Mouse (Mus musculus) midbrain, embryonic 11.5 days (tissue): ENCODE measurements at regions not wholly inside any gene's neighbourhood (a gene's known extent, or its start where the extent isn't known, plus 50 kb on each side); places are given as distances from the start of the nearest gene placed in this dataset.

Experiments used
- ATAC-seq: fragments of 200-750 bp; cut with Nextera tagmentation; 2 replicates; pipeline ENCODE4 v1.8.0; 2017; ENCODE audit warnings: moderate TSS enrichment, moderate library complexity; ENCODE audit not compliant: low FRiP score
- DNase-seq: peaks from one replicate; pipeline ENCODE4 v3.0.0; 2015; ENCODE audit warnings: low spot score; ENCODE audit errors: missing footprints
- H3K27ac ChIP-seq: fragments of 300-500 bp; sonication (generic); 2 replicates; pipeline ENCODE4 v1.5.1; 2014; ENCODE audit warnings: low read depth, low read length
- H3K27me3 ChIP-seq: fragments of 300-500 bp; sonication (generic); 2 replicates; pipeline ENCODE4 v1.6.1; 2014; ENCODE audit warnings: mild to moderate bottlenecking, low read length, moderate library complexity, mixed read lengths; ENCODE audit not compliant: control insufficient read depth, insufficient read depth
- H3K36me3 ChIP-seq: fragments of 300-500 bp; sonication (generic); 2 replicates; pipeline ENCODE4 v1.6.1; 2014; ENCODE audit warnings: mild to moderate bottlenecking, low read length, moderate library complexity, mixed read lengths; ENCODE audit not compliant: control insufficient read depth, insufficient read depth
- H3K4me1 ChIP-seq: fragments of 300-500 bp; sonication (generic); 2 replicates; pipeline ENCODE4 v1.6.1; 2014; ENCODE audit warnings: low read length; ENCODE audit not compliant: control insufficient read depth, insufficient read depth
- H3K4me2 ChIP-seq: fragments of 300-500 bp; sonication (generic); 2 replicates; pipeline ENCODE4 v1.6.1; 2014; ENCODE audit warnings: mild to moderate bottlenecking, moderate library complexity
- H3K4me3 ChIP-seq: fragments of 300-500 bp; sonication (generic); 2 replicates; pipeline ENCODE4 v1.5.1; 2014; ENCODE audit warnings: low read depth, low read length
- H3K9ac ChIP-seq: fragments of 300-500 bp; sonication (generic); 2 replicates; pipeline ENCODE4 v1.6.1; 2014; ENCODE audit warnings: low read length
- H3K9me3 ChIP-seq: fragments of 300-500 bp; sonication (generic); 2 replicates; pipeline ENCODE4 v1.6.1; 2016; ENCODE audit warnings: low read length; ENCODE audit not compliant: control insufficient read depth
- WGBS: fragments of 180-500 bp; shearing (Covaris S2); extraction: QIAGEN DNeasy Blood & Tissue Kit; methylation state at CpG from one replicate; pipeline ENCODE4 v1.1.7; 2014; 5-methylcytosine and 5-hydroxymethylcytosine counted together

- Histone ChIP-seq H3K4me2 (no peak overlapping the region), H3K36me3 (no peaks in the 10 kb centered on the region), H3K9me3 (no peaks in the 10 kb centered on the region), H3K4me3 (no peak overlapping the region), H3K27me3 (peaks cover 4% of the 10 kb centered on the region; the same call in 1 of the 2 replicates), H3K9ac (no peak overlapping the region), H3K27ac (no peak overlapping the region), H3K4me1 (0 out of 2 replicates have a peak, but pooled peaks cover 2% of the 10 kb centered on the region)
- WGBS, result 44% methylated on average over 10 of the region's 10 CpGs
- peak; percentile 89 for DNase-seq
- ATAC-seq, result no peak
Measured at GRCm38 (mm10) chr5:118316310-118317017, 71.4 kb downstream of the 2410131K14Rik start.

- H3K27ac ChIP-seq, result no peak overlapping the region
- H3K36me3 ChIP-seq, result no peaks in the 10 kb centered on the region
- 71% methylated on average over 5 of the region's 5 CpGs for WGBS
- no peak overlapping the region for H3K4me2 ChIP-seq
- peaks cover 4% of the 10 kb centered on the region; the same call in 1 of the 2 replicates for H3K27me3 ChIP-seq
- H3K9me3 ChIP-seq, result no peaks in the 10 kb centered on the region
- DNase-seq (peak; percentile 83), ATAC-seq (no peak)
- H3K4me1 ChIP-seq, result 0 out of 2 replicates have a peak, but pooled peaks cover 2% of the 10 kb centered on the region
- H3K4me3 ChIP-seq, result no peak overlapping the region
- no peak overlapping the region for H3K9ac ChIP-seq
Measured at GRCm38 (mm10) chr5:118318073-118318472, 73.0 kb downstream of the 2410131K14Rik start.

- Histone ChIP-seq H3K27me3 (peaks cover 4% of the 10 kb centered on the region; the same call in 1 of the 2 replicates), H3K4me3 (no peak overlapping the region)
- 5% methylated on average over 13 of the region's 15 CpGs for WGBS
Measured at GRCm38 (mm10) chr5:118318883-118319282, 73.9 kb downstream of the 2410131K14Rik start.

GRCm38 (mm10) chr5:118321719-118322455 lies 76.9 kb downstream of the 2410131K14Rik start:
- Histone ChIP-seq H3K4me1 (peaks cover 4% of the 10 kb centered on the region), H3K4me3 (no peak overlapping the region), H3K4me2 (no peak overlapping the region), H3K27me3 (peaks cover 4% of the 10 kb centered on the region; the same call in 1 of the 2 replicates), H3K27ac (no peak overlapping the region), H3K9ac (no peak overlapping the region), H3K9me3 (no peaks in the 10 kb centered on the region), H3K36me3 (no peaks in the 10 kb centered on the region)
- DNase-seq (peak; percentile 86), ATAC-seq (peak; percentile 42; the same call in 1 of the 2 replicates)
- 65% methylated on average over 18 of the region's 18 CpGs for WGBS

More at GRCm38 (mm10) chr5:118318883-118319282, 73.9 kb downstream of the 2410131K14Rik start:
- Histone ChIP-seq H3K36me3 (no peaks in the 10 kb centered on the region), H3K4me2 (no peak overlapping the region), H3K9ac (no peak overlapping the region), H3K9me3 (no peaks in the 10 kb centered on the region), H3K4me1 (0 out of 2 replicates have a peak, but pooled peaks cover 2% of the 10 kb centered on the region), H3K27ac (no peak overlapping the region)
- ATAC-seq (no peak), DNase-seq (peak; percentile 84)

GRCm38 (mm10) chr5:118323151-118323550 lies 78.1 kb downstream of the 2410131K14Rik start:
- no peaks in the 10 kb centered on the region for H3K9me3 ChIP-seq
- peaks cover 7% of the 10 kb centered on the region for H3K4me1 ChIP-seq
- H3K27ac ChIP-seq, result no peak overlapping the region
- peaks cover 4% of the 10 kb centered on the region; the same call in 1 of the 2 replicates for H3K27me3 ChIP-seq
- DNase-seq, result peak; percentile 66
- no peak overlapping the region for H3K4me3 ChIP-seq
- no peak overlapping the region for H3K4me2 ChIP-seq
- no peak overlapping the region for H3K9ac ChIP-seq
- H3K36me3 ChIP-seq, result no peaks in the 10 kb centered on the region
- 88% methylated on average over 2 of the region's 2 CpGs for WGBS
- ATAC-seq, result no peak

GRCm38 (mm10) chr5:118326837-118327541 lies 82.0 kb downstream of the 2410131K14Rik start:
- H3K27me3 ChIP-seq, result peaks cover 3% of the 10 kb centered on the region
- peak overlapping the region; percentile 15; the same call in 1 of the 2 replicates for H3K4me3 ChIP-seq
- WGBS, result under 1% methylated on average over 18 of the region's 18 CpGs

GRCm38 (mm10) chr5:118327961-118328712 lies 83.1 kb downstream of the 2410131K14Rik start:
- Histone ChIP-seq H3K4me2 (peak overlapping the region; percentile 29), H3K4me3 (no peak overlapping the region), H3K9me3 (no peaks in the 10 kb centered on the region), H3K27ac (no peak overlapping the region), H3K36me3 (no peaks in the 10 kb centered on the region), H3K9ac (no peak overlapping the region), H3K4me1 (peaks cover 11% of the 10 kb centered on the region), H3K27me3 (peaks cover 3% of the 10 kb centered on the region)
- 5% methylated on average over 28 of the region's 28 CpGs for WGBS
- peak; percentile 92 for DNase-seq
- ATAC-seq, result no peak

More at GRCm38 (mm10) chr5:118326837-118327541, 82.0 kb downstream of the 2410131K14Rik start:
- peak; percentile 90 for DNase-seq
- Histone ChIP-seq H3K9ac (0 out of 2 replicates have a peak overlapping the region, but pooled peaks have one; percentile 9), H3K9me3 (no peaks in the 10 kb centered on the region), H3K36me3 (no peaks in the 10 kb centered on the region), H3K4me1 (peaks cover 9% of the 10 kb centered on the region), H3K27ac (no peak overlapping the region), H3K4me2 (peak overlapping the region; percentile 42)
- ATAC-seq, result peak; percentile 47

GRCm38 (mm10) chr5:118329143-118329542 lies 84.1 kb downstream of the 2410131K14Rik start:
- no peak for ATAC-seq
- Histone ChIP-seq H3K36me3 (no peaks in the 10 kb centered on the region), H3K27me3 (peaks cover 3% of the 10 kb centered on the region), H3K27ac (no peak overlapping the region), H3K4me2 (no peak overlapping the region), H3K4me3 (no peak overlapping the region), H3K4me1 (peaks cover 11% of the 10 kb centered on the region), H3K9ac (no peak overlapping the region), H3K9me3 (no peaks in the 10 kb centered on the region)
- WGBS, result 88% methylated on average over 5 of the region's 5 CpGs
- DNase-seq, result no peak
